In genomic region chr15:75060505-75060904, GRCm38 (mm10) we compare ENCODE assay signal across 7 mouse cellular contexts. TPM values are rescaled to one million over a fixed set of nuclear protein-coding genes. Genes with fewer than 3 reads are reported as not detected.
DNase-seq lines count a peak whose midpoint lies in the region; ATAC-seq lines count a peak whose summit lies in the region.

No protein-coding gene starts in this region.

- no peak overlapping the region for H3K27ac ChIP-seq in neural tube, embryonic 15.5 days (replicated peaks)
- no peak overlapping the region for H3K27ac ChIP-seq in limb, embryonic 10.5 days

- no peak for ATAC-seq in neural tube, embryonic 15.5 days (ENCODE audit: low FRiP score)

- H3K27me3 ChIP-seq in neural tube, embryonic 15.5 days (replicated peaks), result no peaks in the 10 kb centered on the region
- H3K27me3 ChIP-seq in limb, embryonic 10.5 days (ENCODE audit: low read depth, poor library complexity, severe bottlenecking), result no peaks in the 10 kb centered on the region

- peak; percentile 15 for DNase-seq in neural tube, embryonic 10.5 days (ENCODE audit: extremely low spot score, low spot score)
- DNase-seq in T-cell, adult 2 months (ENCODE audit: low spot score), result peak; percentile 63
- DNase-seq in cerebellum, adult 8-10 months, result peak; percentile 20
- peak; percentile 53 to 65 for DNase-seq in heart, postnatal 10 days
- DNase-seq in limb, embryonic 10.5 days (ENCODE audit: low spot score), result peak; percentile 51
- peak; percentile 11 for DNase-seq in right cerebral cortex, postnatal 4 days

- H3K4me2 ChIP-seq in neural tube, embryonic 15.5 days, result no peak overlapping the region

- no peak overlapping the region for H3K9ac ChIP-seq in neural tube, embryonic 15.5 days (replicated peaks)

- no peaks in the 10 kb centered on the region for H3K9me3 ChIP-seq in neural tube, embryonic 15.5 days (replicated peaks)
- no peaks in the 10 kb centered on the region for H3K9me3 ChIP-seq in limb, embryonic 10.5 days (replicated peaks)

- H3K4me1 ChIP-seq in neural tube, embryonic 15.5 days, result no peaks in the 10 kb centered on the region
- H3K4me1 ChIP-seq in limb, embryonic 10.5 days, result no peaks in the 10 kb centered on the region

- intact Hi-C loops in heart, postnatal 10 days (cut with DNase I), result loop anchor here (1.0 to 5.0 kb wide), 3 partner anchors 93 to 164 kb away; no protein-coding TSS in a partner anchor

- no peak overlapping the region for H3K4me3 ChIP-seq in neural tube, embryonic 15.5 days (replicated peaks)
- no peak overlapping the region for H3K4me3 ChIP-seq in limb, embryonic 10.5 days

- H3K36me3 ChIP-seq in neural tube, embryonic 15.5 days, result no peaks in the 10 kb centered on the region
- no peaks in the 10 kb centered on the region for H3K36me3 ChIP-seq in limb, embryonic 10.5 days

RNA-seq across cellular contexts. Expression of gene Ly6c1, which starts 11.9 kb away (rescaled TPM):
- polyA plus RNA-seq in neural tube, embryonic 15.5 days (2015; fragmentation: Nextera tagmentation; extraction: Ambion mirVana), result 9.2 and 10.7 TPM in 2 replicates
- 100 to 1,000 TPM; 188 to 226 TPM for total RNA-seq in heart, postnatal 10 days (2021)
- polyA plus RNA-seq in limb, embryonic 10.5 days (2016; fragmentation: Nextera tagmentation; extraction: Ambion mirVana), result 2.2 and 2.3 TPM in 2 replicates

RNA-seq across cellular contexts. Expression of gene Ly6c2, which starts 51.3 kb away (rescaled TPM):
- 0.72 and 1.8 TPM in 2 replicates for polyA plus RNA-seq in neural tube, embryonic 15.5 days (2015; fragmentation: Nextera tagmentation; extraction: Ambion mirVana)
- total RNA-seq in heart, postnatal 10 days (2021), result 1 to 10 TPM; 5.8 to 6.6 TPM
- not detected in 2 replicates for polyA plus RNA-seq in limb, embryonic 10.5 days (2016; fragmentation: Nextera tagmentation; extraction: Ambion mirVana)

Comparison
In these comparisons a context has a peak if more than half of its experiments do, and no peak if none do; other contexts are left out.
1. DNase-seq: peak in every context shown above with its lines; median percentile 63 in T-cell, adult 2 months; 59 in heart, postnatal 10 days; 51 in limb, embryonic 10.5 days; 20 in cerebellum, adult 8-10 months; 15 in neural tube, embryonic 10.5 days; 11 in right cerebral cortex, postnatal 4 days.